Mouse (Mus musculus) thymus, adult 2 months (tissue): ENCODE data around the gene Terf2. TPM values are rescaled to one million over a fixed set of nuclear protein-coding genes. Genes with fewer than 3 reads are reported as not detected.

ENCODE experiments used
- DNase-seq: peaks from one replicate; pipeline ENCODE4 v3.0.0; 2021
- H3K27ac ChIP-seq: fragments of 200-500 bp; 2 replicates; pipeline ENCODE4 v1.5.1; 2012; ENCODE audit warnings: low read length, control low read depth; ENCODE audit not compliant: control insufficient read depth, insufficient read depth
- H3K27me3 ChIP-seq: fragments of 200-500 bp; 2 replicates; pipeline ENCODE4 v1.6.1; 2012; ENCODE audit warnings: mild to moderate bottlenecking, low read length, moderate library complexity, mixed read lengths; ENCODE audit not compliant: control insufficient read depth, insufficient read depth
- H3K36me3 ChIP-seq: fragments of 200-500 bp; 2 replicates; pipeline ENCODE4 v1.6.1; 2012; ENCODE audit warnings: mild to moderate bottlenecking, low read length, moderate library complexity; ENCODE audit not compliant: control insufficient read depth, insufficient read depth
- H3K4me1 ChIP-seq: fragments of 200-500 bp; replicated peaks from 2 replicates; pipeline ENCODE4 v1.6.1; 2012; ENCODE audit warnings: low read length; ENCODE audit not compliant: control insufficient read depth, insufficient read depth
- H3K4me3 ChIP-seq: fragments of 200-500 bp; 2 replicates; pipeline ENCODE4 v1.5.1; 2012; ENCODE audit warnings: mild to moderate bottlenecking, low read length, control low read depth, moderate library complexity; ENCODE audit not compliant: control insufficient read depth, insufficient read depth
- CTCF ChIP-seq: fragments of 200-500 bp; IDR thresholded peaks from 2 replicates; pipeline ENCODE4 v1.5.1; 2012; ENCODE audit warnings: mild to moderate bottlenecking, control low read depth, low read length, moderate library complexity, borderline replicate concordance; ENCODE audit not compliant: control insufficient read depth, poor library complexity, insufficient read depth; ENCODE audit errors: extremely low read depth
- POLR2A ChIP-seq: fragments of 200-500 bp; IDR thresholded peaks from 2 replicates; pipeline ENCODE4 v1.6.1; 2012; ENCODE audit warnings: mild to moderate bottlenecking, low read length, control low read depth, moderate library complexity; ENCODE audit not compliant: control insufficient read depth, poor library complexity, insufficient read depth; ENCODE audit errors: extremely low read depth
- WGBS: fragments of 180-500 bp; shearing (Covaris S2); methylation state at CpG from one replicate; pipeline ENCODE4 v1.1.7; 2018; 5-methylcytosine and 5-hydroxymethylcytosine counted together
- polyA plus RNA-seq: library from polyadenylated mRNA; depleted of rRNA; stranded (reverse); fragments of >200 nt; gene quantifications from 2 replicates; pipeline ENCODE4 v1.2.3, GENCODE M21; 2012

The Terf2 gene
- polyA plus RNA-seq, 1 experiment: 30.9 TPM

GRCm38 (mm10) chr8:107065511-107066496, 30.5 kb downstream of the Terf2 start, which contains the start of gene Tmed6:
Gene Tmed6 (minus strand): TSS chr8:107065644.
- Histone ChIP-seq H3K27me3 (no peaks in the 10 kb centered on the region), H3K36me3 (peaks cover 12% of the 10 kb centered on the region; the same call in 1 of the 2 replicates), H3K4me1 (peaks cover 9% of the 10 kb centered on the region), H3K27ac (no peak within 1 kb of the TSS), H3K4me3 (no peak within 1 kb of the TSS)
- no peak for TF ChIP-seq POLR2A
- no peak for TF ChIP-seq CTCF
- WGBS: 45% methylated on average over 17 of the region's 17 CpGs
- no peak for DNase-seq

GRCm38 (mm10) chr8:107062613-107063012, 33.7 kb downstream of the Terf2 start:
- no peak for DNase-seq
- H3K36me3 ChIP-seq: peaks cover 9% of the 10 kb centered on the region; the same call in 1 of the 2 replicates
- TF ChIP-seq POLR2A (no peak), CTCF (no peak)
- H3K27ac ChIP-seq: no peak overlapping the region
- H3K27me3 ChIP-seq: no peaks in the 10 kb centered on the region
- H3K4me1 ChIP-seq: peaks cover 9% of the 10 kb centered on the region
- 91% methylated on average over 1 of the region's 1 CpGs for WGBS
- H3K4me3 ChIP-seq: no peak overlapping the region

GRCm38 (mm10) chr8:107056973-107057369, 39.4 kb downstream of the Terf2 start:
- peaks cover 6% of the 10 kb centered on the region for H3K4me1 ChIP-seq
- H3K27ac ChIP-seq: no peak overlapping the region
- WGBS: 1% methylated on average over 33 of the region's 33 CpGs
- DNase-seq: no peak
- peaks cover 22% of the 10 kb centered on the region for H3K36me3 ChIP-seq
- TF ChIP-seq POLR2A: no peak
- TF ChIP-seq CTCF: 0 out of 2 replicates have a peak, but pooled peaks have one; percentile 5
- no peaks in the 10 kb centered on the region for H3K27me3 ChIP-seq
- H3K4me3 ChIP-seq: peak overlapping the region; percentile 70

GRCm38 (mm10) chr8:107056076-107056972, 40.0 kb downstream of the Terf2 start, which contains the start of the genes Cog8 and Nip7:
Gene Cog8 (minus strand): TSS chr8:107056689.
Gene Nip7 (plus strand): TSS chr8:107056877.
- Histone ChIP-seq H3K27me3 (no peaks in the 10 kb centered on the region), H3K36me3 (peaks cover 23% of the 10 kb centered on the region), H3K4me1 (peaks cover 6% of the 10 kb centered on the region), H3K4me3 (peak within 1 kb of the TSS; percentile 70), H3K27ac (no peak within 1 kb of the TSS)
- under 1% methylated on average over 88 of the region's 88 CpGs for WGBS
- DNase-seq: peak; percentile 94
- TF ChIP-seq CTCF (peak; percentile 38; the same call in 1 of the 2 replicates), POLR2A (peak; percentile 89)

- no peak for TF ChIP-seq POLR2A
- H3K36me3 ChIP-seq: peaks cover 23% of the 10 kb centered on the region
Measured at GRCm38 (mm10) chr8:107052046-107052445, 44.3 kb downstream of the Terf2 start.

GRCm38 (mm10) chr8:107049480-107049879, 46.9 kb downstream of the Terf2 start:
- Histone ChIP-seq H3K4me1 (peaks cover 3% of the 10 kb centered on the region; the same call in 1 of the 2 replicates), H3K27ac (no peak overlapping the region), H3K36me3 (peaks cover 47% of the 10 kb centered on the region), H3K4me3 (no peak overlapping the region), H3K27me3 (no peaks in the 10 kb centered on the region)
- no peak for TF ChIP-seq POLR2A
- TF ChIP-seq CTCF: no peak
- no peak for DNase-seq
- 94% methylated on average over 4 of the region's 4 CpGs for whole genome bisulfite sequencing

More at GRCm38 (mm10) chr8:107052046-107052445, 44.3 kb downstream of the Terf2 start:
- WGBS: 97% methylated on average over 8 of the region's 8 CpGs
- H3K27me3 ChIP-seq: no peaks in the 10 kb centered on the region
- no peak for DNase-seq
- no peak overlapping the region for H3K27ac ChIP-seq
- H3K4me3 ChIP-seq: no peak overlapping the region
- peaks cover 3% of the 10 kb centered on the region; the same call in 1 of the 2 replicates for H3K4me1 ChIP-seq
